Mouse (Mus musculus) gastrocnemius, postnatal 36 days (tissue): ENCODE measurements around the gene Pou4f2. TPM values are rescaled to one million over a fixed set of nuclear protein-coding genes. Genes with fewer than 3 reads are reported as not detected.

Experiments used
- DNase-seq, 2 experiments: peaks; one replicate each; pipeline ENCODE4 v3.0.0; 2022
- intact Hi-C: fragments of 180-260 bp; cut with DNase I; formaldehyde crosslinking; loops from one replicate; pipeline ENCODE4 v1.15.1; 2025
- total RNA-seq, 2 experiments: library from RNA; stranded (reverse); gene quantifications; 2 replicates each; pipeline ENCODE4 v1.2.3; 2021

The Pou4f2 gene
- total RNA-seq, 2 experiments from 2014 or later: not detected

GRCm38 (mm10) chr8:78423937-78424336 lies 12.5 kb downstream of the Pou4f2 start:
- intact Hi-C loops: no loop called here
- DNase-seq: no peak

- intact Hi-C loops: no loop called here
- DNase-seq: no peak
These were observed 16.3 kb downstream of the Pou4f2 start for GRCm38 (mm10) chr8:78420101-78420503.

- intact Hi-C loops: no loop called here
- DNase-seq: no peak
These were observed 17.2 kb downstream of the Pou4f2 start for GRCm38 (mm10) chr8:78419272-78419671.

GRCm38 (mm10) chr8:78390756-78391155 lies 45.7 kb downstream of the Pou4f2 start:
- no peak for DNase-seq
- intact Hi-C loops: no loop called here

Other genes starting within 250 kb of the Pou4f2 start
- gene Ttc29, start 223.3 kb downstream of the Pou4f2 start, total RNA-seq: not detected
- 10 to 100 TPM in 1 of 2 experiments, 1 to 10 TPM in 1; 9.3 to 11.5 TPM for gene Rbmxl1, start 72.3 kb upstream of the Pou4f2 start, total RNA-seq
- gene Slc10a7, start 72.7 kb upstream of the Pou4f2 start, total RNA-seq: 1 to 10 TPM; 3.3 to 4.5 TPM